Mouse (Mus musculus): ENCODE data around the gene Trim40.

- TF ChIP-seq CTCF (IDR thresholded peaks at IDR 0.05; ENCODE audit: borderline replicate concordance, control insufficient read depth, extremely low read depth, insufficient read depth, low read length, poor library complexity): no peak
- TF ChIP-seq POLR2A (IDR thresholded peaks at IDR 0.05; ENCODE audit: control insufficient read depth, extremely low read depth, insufficient read depth, low read length, poor library complexity): no peak
Observed at GRCm38 (mm10) chr17:36931130-36931529, 41.2 kb upstream of the Trim40 start.

Measured in thymus, adult 2 months (tissue).